Mouse (Mus musculus) T-helper 1 cell (primary cell): ENCODE results near the gene Bax.

ENCODE experiments used
- in situ Hi-C: fragments of 300-600 bp; cut with MboI, MseI; formaldehyde crosslinking; loops from one replicate; pipeline ENCODE4 v1.15.1; 2025; ENCODE audit warnings: high pct_unique_total_duplicates

Gene Bax

GRCm38 (mm10) chr7:45415636-45416035 is 51.1 kb downstream of the Bax start:
- in situ Hi-C loops, result no loop called here

- in situ Hi-C loops, result no loop called here
Observed at GRCm38 (mm10) chr7:45414740-45415224, 51.9 kb downstream of the Bax start.

GRCm38 (mm10) chr7:45413864-45414739 is 52.6 kb downstream of the Bax start:
- in situ Hi-C loops, result no loop called here

GRCm38 (mm10) chr7:45413113-45413863 is 53.4 kb downstream of the Bax start, which contains the start of gene Ntf5:
Gene Ntf5, plus strand, starts transcription at chr7:45413695.
- in situ Hi-C loops, result no loop called here

- in situ Hi-C loops, result no loop called here
Observed at GRCm38 (mm10) chr7:45412421-45412820, 54.3 kb downstream of the Bax start.
